In the genomic region with DNA sequence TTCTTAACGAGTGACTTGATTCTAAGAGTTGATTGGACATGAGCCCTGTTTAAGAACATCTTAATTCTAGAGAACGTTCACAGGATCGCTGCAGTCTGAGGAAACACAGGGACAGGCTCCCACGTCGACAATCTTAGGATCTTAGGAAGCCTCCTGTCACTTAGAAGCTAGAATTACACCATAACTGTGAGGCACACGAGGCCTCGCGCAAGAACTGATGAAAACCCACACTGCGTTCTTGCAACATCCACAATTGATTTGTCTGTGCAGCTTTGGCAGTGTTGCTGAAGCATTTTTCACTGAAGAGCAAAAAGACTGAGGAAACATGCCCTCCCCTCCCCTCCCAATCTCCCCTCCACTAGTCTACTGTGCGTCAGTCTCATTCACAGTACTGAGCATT, we compare ENCODE assay signal across 21 mouse cellular contexts.
DNase-seq lines count a peak whose midpoint lies in the region; ATAC-seq lines count a peak whose summit lies in the region.
"Had no signal": no experiment of that assay in that cellular context is flagged by ENCODE, and none has a peak within 500 bp of the region (broad histone marks: within the 10 kb centered on the region; RNA-seq: fewer than 3 reads in every experiment).

No protein-coding gene starts in this region.

- peak; percentile 17 for DNase-seq in adrenal gland, postnatal 14 days
- no peak for DNase-seq in adrenal gland, adult (ENCODE audit: inconsistent age in 2 of 2, low spot score in 1 of 2)
- DNase-seq in layer of hippocampus, adult 9-11 months = peak; percentile 16
- no peak for DNase-seq in layer of hippocampus, adult 11-12 months (ENCODE audit: low spot score)
- DNase-seq in adipocyte (ENCODE audit: low spot score) = peak; percentile 19
- DNase-seq in urinary bladder, postnatal 4 days (ENCODE audit: low spot score in 2 of 2) = no peak
- no peak for DNase-seq in cerebellum, adult 18-20 months
- DNase-seq: cerebellum, adult 9-10 months; embryo, embryonic 11 days; forebrain, postnatal 0 days; gastrocnemius, postnatal 25 days; heart, postnatal 14 days; kidney, adult 11 months; kidney, postnatal 14 days; lung, postnatal 36 days; right cerebral cortex, postnatal 25 days; thymus, postnatal 14 days had no signal

- peak; percentile 46 for ATAC-seq in megakaryocyte, adult 5-6 weeks (ENCODE audit: poor library complexity, severe bottlenecking)
- ATAC-seq: CD4-positive, CD25-positive, alpha-beta regulatory T cell, adult 4 months; forebrain, postnatal 0 days; inflammation-experienced regulatory T-cells, adult 6 months; midbrain, embryonic 13.5 days had no signal

Comparison
In these comparisons a context has a peak if more than half of its experiments do, and no peak if none do; other contexts are left out.
1. DNase-seq: peak in adrenal gland, postnatal 14 days (single experiment), layer of hippocampus, adult 9-11 months (single experiment) and adipocyte (single experiment); none in adrenal gland, adult (0 of 2), layer of hippocampus, adult 11-12 months (single experiment), urinary bladder, postnatal 4 days (0 of 2) and cerebellum, adult 18-20 months (0 of 2).